ENCODE assay signal across 10 mouse cellular contexts in genomic region chr4:156193906-156194305, GRCm38 (mm10). TPM values are rescaled to one million over a fixed set of nuclear protein-coding genes. Genes with fewer than 3 reads are reported as not detected.
DNase-seq lines count a peak whose midpoint lies in the region; ATAC-seq lines count a peak whose summit lies in the region.
"Had no signal": no experiment of that assay in that cellular context is flagged by ENCODE, and none has a peak within 500 bp of the region (broad histone marks: within the 10 kb centered on the region; RNA-seq: fewer than 3 reads in every experiment).

No protein-coding gene starts in this region.

- H3K9ac ChIP-seq in liver, embryonic 12.5 days = no peak overlapping the region
- H3K9ac ChIP-seq in embryonic facial prominence, embryonic 13.5 days = no peak overlapping the region
- H3K9ac ChIP-seq in intestine, embryonic 14.5 days (ENCODE audit: low read length) = no peak overlapping the region
- no peak overlapping the region; the same call in 1 of the 2 replicates for H3K9ac ChIP-seq in neural tube, embryonic 15.5 days (replicated peaks)

- no peak overlapping the region for H3K4me3 ChIP-seq in liver, embryonic 12.5 days
- H3K4me3 ChIP-seq in embryonic facial prominence, embryonic 13.5 days = no peak overlapping the region
- H3K4me3 ChIP-seq in intestine, embryonic 14.5 days (ENCODE audit: low read depth, low read length) = no peak overlapping the region
- no peak overlapping the region for H3K4me3 ChIP-seq in neural tube, embryonic 15.5 days (replicated peaks)

- H3K4me1 ChIP-seq in liver, embryonic 12.5 days = peaks cover 75% of the 10 kb centered on the region
- H3K4me1 ChIP-seq in embryonic facial prominence, embryonic 13.5 days = peaks cover 76% of the 10 kb centered on the region
- H3K4me1 ChIP-seq in intestine, embryonic 14.5 days (replicated peaks; ENCODE audit: control insufficient read depth, insufficient read depth, low read length) = peaks cover 43% of the 10 kb centered on the region
- H3K4me1 ChIP-seq in neural tube, embryonic 15.5 days = peaks cover 73% of the 10 kb centered on the region

- H3K4me2 ChIP-seq in liver, embryonic 12.5 days = peak overlapping the region; percentile 0; the same call in 1 of the 2 replicates
- peak overlapping the region; percentile 96 for H3K4me2 ChIP-seq in embryonic facial prominence, embryonic 13.5 days
- H3K4me2 ChIP-seq in intestine, embryonic 14.5 days (ENCODE audit: low read length) = peak overlapping the region; percentile 90; the same call in 1 of the 2 replicates
- peak overlapping the region; percentile 89 for H3K4me2 ChIP-seq in neural tube, embryonic 15.5 days

- peaks cover 47% of the 10 kb centered on the region for H3K27me3 ChIP-seq in liver, embryonic 12.5 days (replicated peaks)
- H3K27me3 ChIP-seq in embryonic facial prominence, embryonic 13.5 days = no peaks in the 10 kb centered on the region
- no peaks in the 10 kb centered on the region for H3K27me3 ChIP-seq in intestine, embryonic 14.5 days (replicated peaks; ENCODE audit: control insufficient read depth, insufficient read depth, low read length)
- H3K27me3 ChIP-seq in neural tube, embryonic 15.5 days (replicated peaks) = no peaks in the 10 kb centered on the region

- 73% methylated on average over 5 of the region's 5 CpGs for WGBS in liver, embryonic 12.5 days (ENCODE audit: insufficient replicate concordance)
- WGBS in embryonic facial prominence, embryonic 13.5 days = 58% methylated on average over 5 of the region's 5 CpGs
- WGBS in intestine, embryonic 14.5 days = 68% methylated on average over 5 of the region's 5 CpGs
- WGBS in neural tube, embryonic 15.5 days = 71% methylated on average over 5 of the region's 5 CpGs

- H3K9me3 ChIP-seq in liver, embryonic 12.5 days (replicated peaks) = no peaks in the 10 kb centered on the region
- no peaks in the 10 kb centered on the region for H3K9me3 ChIP-seq in embryonic facial prominence, embryonic 13.5 days
- H3K9me3 ChIP-seq in intestine, embryonic 14.5 days (ENCODE audit: control insufficient read depth, low read length) = no peaks in the 10 kb centered on the region
- no peaks in the 10 kb centered on the region for H3K9me3 ChIP-seq in neural tube, embryonic 15.5 days (replicated peaks)
- H3K9me3 ChIP-seq: G1E had no signal

- H3K36me3 ChIP-seq in liver, embryonic 12.5 days = peaks cover 17% of the 10 kb centered on the region; the same call in 1 of the 2 replicates
- H3K36me3 ChIP-seq in embryonic facial prominence, embryonic 13.5 days = peaks cover 51% of the 10 kb centered on the region
- peaks cover 45% of the 10 kb centered on the region for H3K36me3 ChIP-seq in intestine, embryonic 14.5 days (ENCODE audit: control insufficient read depth, insufficient read depth, low read length)
- H3K36me3 ChIP-seq in neural tube, embryonic 15.5 days = peaks cover 21% of the 10 kb centered on the region
- H3K36me3 ChIP-seq: G1E had no signal

- no peak for DNase-seq in liver
- DNase-seq in intestine, embryonic 14.5 days (ENCODE audit: low spot score) = no peak
- no peak for DNase-seq in testis, postnatal 10 days (ENCODE audit: low spot score)
- DNase-seq: right cerebral cortex, postnatal 25 days; thymus, adult 2 months had no signal

- ATAC-seq in liver, embryonic 12.5 days = no peak
- ATAC-seq in embryonic facial prominence, embryonic 13.5 days (ENCODE audit: insufficient number of reproducible peaks, insufficient read depth, low FRiP score, low TSS enrichment, low read depth) = no peak
- ATAC-seq in intestine, embryonic 14.5 days (replicated peaks; ENCODE audit: low FRiP score, low TSS enrichment, low read depth) = no peak
- ATAC-seq in neural tube, embryonic 15.5 days (ENCODE audit: low FRiP score) = no peak
- no peak for ATAC-seq in frontal cortex, adult (ENCODE audit: low TSS enrichment)

- H3K27ac ChIP-seq in liver, embryonic 12.5 days = no peak overlapping the region
- peak overlapping the region; percentile 75; the same call in 1 of the 2 replicates for H3K27ac ChIP-seq in embryonic facial prominence, embryonic 13.5 days
- no peak overlapping the region for H3K27ac ChIP-seq in intestine, embryonic 14.5 days (ENCODE audit: low read depth)
- H3K27ac ChIP-seq in neural tube, embryonic 15.5 days (replicated peaks) = no peak overlapping the region

RNA-seq across cellular contexts. Expression of gene Agrn, which starts 3.4 kb away (rescaled TPM):
- polyA plus RNA-seq in liver, embryonic 12.5 days (2016; fragmentation: Nextera tagmentation; extraction: Ambion mirVana) = 16.1 and 17.8 TPM in 2 replicates
- 83.7 and 92.1 TPM in 2 replicates for polyA plus RNA-seq in embryonic facial prominence, embryonic 13.5 days (2015; fragmentation: Nextera tagmentation; extraction: Ambion mirVana)
- 80.6 and 82.1 TPM in 2 replicates for polyA plus RNA-seq in intestine, embryonic 14.5 days (2014; fragmentation: Nextera tagmentation; extraction: Ambion mirVana)
- 87.2 and 100 TPM in 2 replicates for polyA plus RNA-seq in neural tube, embryonic 15.5 days (2015; fragmentation: Nextera tagmentation; extraction: Ambion mirVana)

RNA-seq across cellular contexts. Expression of gene Isg15, which starts 6.7 kb away (rescaled TPM):
- 2.6 and 3.2 TPM in 2 replicates for polyA plus RNA-seq in liver, embryonic 12.5 days (2016; fragmentation: Nextera tagmentation; extraction: Ambion mirVana)
- 1.6 and 2.1 TPM in 2 replicates for polyA plus RNA-seq in embryonic facial prominence, embryonic 13.5 days (2015; fragmentation: Nextera tagmentation; extraction: Ambion mirVana)
- 0.58 and 0.91 TPM in 2 replicates for polyA plus RNA-seq in intestine, embryonic 14.5 days (2014; fragmentation: Nextera tagmentation; extraction: Ambion mirVana)
- polyA plus RNA-seq in neural tube, embryonic 15.5 days (2015; fragmentation: Nextera tagmentation; extraction: Ambion mirVana) = 3.2 and 9.7 TPM in 2 replicates

RNA-seq across cellular contexts. Expression of gene AW011738, which starts 9.2 kb away (rescaled TPM):
- polyA plus RNA-seq in liver, embryonic 12.5 days (2016; fragmentation: Nextera tagmentation; extraction: Ambion mirVana) = 1.3 and 1.4 TPM in 2 replicates
- 2.3 and 2.9 TPM in 2 replicates for polyA plus RNA-seq in embryonic facial prominence, embryonic 13.5 days (2015; fragmentation: Nextera tagmentation; extraction: Ambion mirVana)
- polyA plus RNA-seq in intestine, embryonic 14.5 days (2014; fragmentation: Nextera tagmentation; extraction: Ambion mirVana) = 0.69 and 1.1 TPM in 2 replicates
- 4.2 and 6.2 TPM in 2 replicates for polyA plus RNA-seq in neural tube, embryonic 15.5 days (2015; fragmentation: Nextera tagmentation; extraction: Ambion mirVana)
- polyA plus RNA-seq: G1E had no signal

RNA-seq across cellular contexts. Expression of gene Perm1, which starts 21.8 kb away (rescaled TPM):
- polyA plus RNA-seq in liver, embryonic 12.5 days (2016; fragmentation: Nextera tagmentation; extraction: Ambion mirVana) = 0.12 TPM in 2 replicates
- polyA plus RNA-seq in embryonic facial prominence, embryonic 13.5 days (2015; fragmentation: Nextera tagmentation; extraction: Ambion mirVana) = 0.62 and 1.1 TPM in 2 replicates
- 0.51 and 0.54 TPM in 2 replicates for polyA plus RNA-seq in intestine, embryonic 14.5 days (2014; fragmentation: Nextera tagmentation; extraction: Ambion mirVana)
- polyA plus RNA-seq in neural tube, embryonic 15.5 days (2015; fragmentation: Nextera tagmentation; extraction: Ambion mirVana) = 2.3 and 2.8 TPM in 2 replicates
- polyA plus RNA-seq: G1E had no signal

RNA-seq across cellular contexts. Expression of gene Plekhn1, which starts 40.8 kb away (rescaled TPM):
- polyA plus RNA-seq in liver, embryonic 12.5 days (2016; fragmentation: Nextera tagmentation; extraction: Ambion mirVana) = 7.2 TPM in 2 replicates
- 29.9 and 30.7 TPM in 2 replicates for polyA plus RNA-seq in embryonic facial prominence, embryonic 13.5 days (2015; fragmentation: Nextera tagmentation; extraction: Ambion mirVana)
- polyA plus RNA-seq in intestine, embryonic 14.5 days (2014; fragmentation: Nextera tagmentation; extraction: Ambion mirVana) = 19.7 and 20.1 TPM in 2 replicates
- polyA plus RNA-seq in neural tube, embryonic 15.5 days (2015; fragmentation: Nextera tagmentation; extraction: Ambion mirVana) = 27.2 and 28.7 TPM in 2 replicates

Comparison
In these comparisons a context has a peak if more than half of its experiments do, and no peak if none do; other contexts are left out.
1. H3K4me2 ChIP-seq: peak in every context shown above with its lines; median percentile 96 in embryonic facial prominence, embryonic 13.5 days; 90 in intestine, embryonic 14.5 days; 89 in neural tube, embryonic 15.5 days; 0 in liver, embryonic 12.5 days.